Mouse (Mus musculus) forebrain, postnatal 0 days (tissue): ENCODE results near the gene Arnt. TPM values are rescaled to one million over a fixed set of nuclear protein-coding genes. Genes with fewer than 3 reads are reported as not detected.
A peak's percentile ranks its signal among the peaks of the same experiment; 100 is the strongest.
"Not testable (repeated sequence)": the region's sequence is repeated elsewhere in the genome, so short reads cannot be mapped to it uniquely, and the experiment has no call there.

ENCODE experiments used
- ATAC-seq: fragments of 200-750 bp; cut with Nextera tagmentation; 2 replicates; pipeline ENCODE4 v1.8.0; 2017; ENCODE audit warnings: mild to moderate bottlenecking, moderate library complexity
- DNase-seq: peaks from one replicate; pipeline ENCODE4 v3.0.0-alpha.2; 2015
- H3K27ac ChIP-seq: fragments of 300-500 bp; sonication (generic); 2 replicates; pipeline ENCODE4 v1.5.1; 2014; ENCODE audit warnings: low read depth, mild to moderate bottlenecking, antibody characterized with exemption, low read length, moderate library complexity, mixed read lengths
- H3K27me3 ChIP-seq: fragments of 300-500 bp; sonication (generic); 2 replicates; pipeline ENCODE4 v1.6.1; 2014; ENCODE audit warnings: mild to moderate bottlenecking, low read length, mixed read lengths; ENCODE audit not compliant: insufficient read depth
- H3K36me3 ChIP-seq: fragments of 300-500 bp; sonication (generic); 2 replicates; pipeline ENCODE4 v1.6.1; 2014; ENCODE audit warnings: mild to moderate bottlenecking, moderate library complexity; ENCODE audit not compliant: insufficient read depth
- H3K4me1 ChIP-seq: fragments of 300-500 bp; sonication (generic); 2 replicates; pipeline ENCODE4 v1.6.1; 2014; ENCODE audit warnings: antibody characterized with exemption; ENCODE audit not compliant: insufficient read depth
- H3K4me2 ChIP-seq: fragments of 300-500 bp; sonication (generic); 2 replicates; pipeline ENCODE4 v1.6.1; 2014; ENCODE audit warnings: low read depth, mild to moderate bottlenecking, moderate library complexity
- H3K4me3 ChIP-seq: fragments of 300-500 bp; sonication (generic); 2 replicates; pipeline ENCODE4 v1.5.1; 2014; ENCODE audit warnings: low read depth, low read length, mixed read lengths
- H3K9ac ChIP-seq: fragments of 300-500 bp; sonication (generic); 2 replicates; pipeline ENCODE4 v1.6.1; 2014; ENCODE audit warnings: mild to moderate bottlenecking
- H3K9me3 ChIP-seq: fragments of 300-500 bp; sonication (generic); 2 replicates; pipeline ENCODE4 v1.6.1; 2016; ENCODE audit warnings: low read length
- CTCF ChIP-seq: sonication (generic); IDR thresholded peaks from 2 replicates; pipeline ENCODE4 v1.5.1; 2016; ENCODE audit warnings: antibody characterized with exemption, control low read depth, low read depth
- WGBS: fragments of 180-500 bp; shearing (Covaris S2); extraction: QIAGEN DNeasy Blood & Tissue Kit; methylation state at CpG from one replicate; pipeline ENCODE4 v1.1.7; 2014; 5-methylcytosine and 5-hydroxymethylcytosine counted together
- polyA plus RNA-seq: library from polyadenylated mRNA; unstranded; fragments of >200 nt; fragmentation: Nextera tagmentation; extraction: Ambion mirVana; gene quantifications from 2 replicates; pipeline ENCODE4 v1.2.1, GENCODE M21; 2015
- total RNA-seq: library from RNA; depleted of rRNA; stranded (reverse); fragments of >200 nt; gene quantifications from 2 replicates; pipeline ENCODE4 v1.2.3, GENCODE M21; 2014

Arnt gene
- total and polyA plus RNA-seq, 2 experiments from 2014 or later = 7.8 to 14.7 TPM

- H3K4me2 ChIP-seq = peak overlapping the region; percentile 69
- no peak for TF ChIP-seq CTCF
These were observed 1.4 kb downstream of the Arnt start for GRCm38 (mm10) chr3:95435561-95435960.

GRCm38 (mm10) chr3:95438636-95439035 lies 4.4 kb downstream of the Arnt start:
- not testable (repeated sequence) for ATAC-seq, DNase-seq, H3K27me3 ChIP-seq, H3K27ac ChIP-seq, H3K4me3 ChIP-seq, H3K9ac ChIP-seq, H3K36me3 ChIP-seq, H3K4me2 ChIP-seq, H3K9me3 ChIP-seq
- H3K4me1 ChIP-seq = peaks cover 14% of the 10 kb centered on the region
- WGBS = 95% methylated on average over 4 of the region's 4 CpGs

More at GRCm38 (mm10) chr3:95435561-95435960, 1.4 kb downstream of the Arnt start:
- Histone ChIP-seq H3K27me3 (no peaks in the 10 kb centered on the region), H3K4me1 (peaks cover 14% of the 10 kb centered on the region), H3K27ac (no peak overlapping the region), H3K9me3 (no peaks in the 10 kb centered on the region), H3K4me3 (0 out of 2 replicates have a peak overlapping the region, but pooled peaks have one; percentile 89), H3K9ac (no peak overlapping the region), H3K36me3 (0 out of 2 replicates have a peak, but pooled peaks cover 9% of the 10 kb centered on the region)
- DNase-seq (no peak), ATAC-seq (no peak)
- WGBS = 48% methylated on average over 1 of the region's 1 CpGs

GRCm38 (mm10) chr3:95439670-95440069 lies 5.5 kb downstream of the Arnt start:
- no peak for TF ChIP-seq CTCF
- DNase-seq (no peak), ATAC-seq (no peak)
- no peak overlapping the region for H3K9ac ChIP-seq
- no peaks in the 10 kb centered on the region for H3K27me3 ChIP-seq
- H3K9me3 ChIP-seq = no peaks in the 10 kb centered on the region
- no peak overlapping the region for H3K4me3 ChIP-seq
- H3K4me1 ChIP-seq = peaks cover 14% of the 10 kb centered on the region
- H3K36me3 ChIP-seq = 0 out of 2 replicates have a peak, but pooled peaks cover 9% of the 10 kb centered on the region
- H3K4me2 ChIP-seq = no peak overlapping the region
- H3K27ac ChIP-seq = no peak overlapping the region

- H3K27ac ChIP-seq = no peak overlapping the region
- DNase-seq (no peak), ATAC-seq (no peak)
- H3K36me3 ChIP-seq = 0 out of 2 replicates have a peak, but pooled peaks cover 6% of the 10 kb centered on the region
- no peaks in the 10 kb centered on the region for H3K4me1 ChIP-seq
- 89% methylated on average over 5 of the region's 5 CpGs for WGBS
- no peak overlapping the region for H3K9ac ChIP-seq
- no peak for TF ChIP-seq CTCF
- no peak overlapping the region for H3K4me2 ChIP-seq
- H3K27me3 ChIP-seq = no peaks in the 10 kb centered on the region
- H3K4me3 ChIP-seq = no peak overlapping the region
- no peaks in the 10 kb centered on the region for H3K9me3 ChIP-seq
These were observed 8.4 kb downstream of the Arnt start for GRCm38 (mm10) chr3:95442406-95443117.

- H3K27ac ChIP-seq = no peak overlapping the region
- no peaks in the 10 kb centered on the region for H3K27me3 ChIP-seq
- H3K4me3 ChIP-seq = no peak overlapping the region
- H3K36me3 ChIP-seq = 0 out of 2 replicates have a peak, but pooled peaks cover 5% of the 10 kb centered on the region
- no peaks in the 10 kb centered on the region for H3K9me3 ChIP-seq
- WGBS = 79% methylated on average over 4 of the region's 4 CpGs
- no peak overlapping the region for H3K4me2 ChIP-seq
- no peaks in the 10 kb centered on the region for H3K4me1 ChIP-seq
- DNase-seq (no peak), ATAC-seq (no peak)
- H3K9ac ChIP-seq = no peak overlapping the region
- no peak for TF ChIP-seq CTCF
These were observed 11.1 kb downstream of the Arnt start for GRCm38 (mm10) chr3:95445311-95445710.

- ATAC-seq (peak; percentile 58), DNase-seq (peak; percentile 70)
- TF ChIP-seq CTCF = peak; percentile 84
- no peak overlapping the region for H3K27ac ChIP-seq
- peaks cover 29% of the 10 kb centered on the region for H3K36me3 ChIP-seq
- WGBS = 61% methylated on average over 1 of the region's 1 CpGs
- no peaks in the 10 kb centered on the region for H3K4me1 ChIP-seq
- H3K27me3 ChIP-seq = no peaks in the 10 kb centered on the region
- H3K4me2 ChIP-seq = no peak overlapping the region
- H3K4me3 ChIP-seq = no peak overlapping the region
- no peak overlapping the region for H3K9ac ChIP-seq
- H3K9me3 ChIP-seq = no peaks in the 10 kb centered on the region
These were observed 16.2 kb downstream of the Arnt start for GRCm38 (mm10) chr3:95450408-95450807.

- Histone ChIP-seq H3K4me2 (no peak overlapping the region), H3K27me3 (no peaks in the 10 kb centered on the region), H3K9me3 (no peaks in the 10 kb centered on the region), H3K9ac (no peak overlapping the region), H3K36me3 (peaks cover 29% of the 10 kb centered on the region), H3K27ac (no peak overlapping the region), H3K4me3 (no peak overlapping the region), H3K4me1 (no peaks in the 10 kb centered on the region)
- ATAC-seq = no peak
- DNase-seq = no peak
- 89% methylated on average over 3 of the region's 3 CpGs for WGBS
- TF ChIP-seq CTCF = no peak
These were observed 16.7 kb downstream of the Arnt start for GRCm38 (mm10) chr3:95450915-95451314.
